Mouse (Mus musculus): ENCODE results near the gene Nlgn1. TPM values are rescaled to one million over a fixed set of nuclear protein-coding genes. Genes with fewer than 3 reads are reported as not detected.

The Nlgn1 gene
- polyA plus RNA-seq, 1 experiment: not detected

- TF ChIP-seq GATA1 (IDR thresholded peaks at IDR 0.05; ENCODE audit: low read length) (no peak), TAL1 (IDR thresholded peaks at IDR 0.05; ENCODE audit: low read length) (no peak)
- Histone ChIP-seq H3K36me3 (ENCODE audit: control insufficient read depth) (no peaks in the 10 kb centered on the region), H3K9me3 (ENCODE audit: control insufficient read depth, low read length) (no peaks in the 10 kb centered on the region), H3K4me1 (ENCODE audit: control insufficient read depth) (no peaks in the 10 kb centered on the region), H3K27me3 (ENCODE audit: control insufficient read depth) (no peaks in the 10 kb centered on the region), H3K4me3 (replicated peaks) (no peak overlapping the region)
Measured at GRCm38 (mm10) chr3:25675069-25675468, 657.2 kb downstream of the Nlgn1 start.

- no peaks in the 10 kb centered on the region for H3K9me3 ChIP-seq (ENCODE audit: control insufficient read depth, low read length)
- no peaks in the 10 kb centered on the region for H3K36me3 ChIP-seq (ENCODE audit: control insufficient read depth)
- no peak for TF ChIP-seq TAL1 (IDR thresholded peaks at IDR 0.05; ENCODE audit: low read length)
- TF ChIP-seq GATA1 (IDR thresholded peaks at IDR 0.05; ENCODE audit: low read length): no peak
- no peaks in the 10 kb centered on the region for H3K27me3 ChIP-seq (ENCODE audit: control insufficient read depth)
- no peaks in the 10 kb centered on the region for H3K4me1 ChIP-seq (ENCODE audit: control insufficient read depth)
- no peak overlapping the region for H3K4me3 ChIP-seq (replicated peaks)
Measured at GRCm38 (mm10) chr3:25673408-25673807, 658.9 kb downstream of the Nlgn1 start.

GRCm38 (mm10) chr3:25672779-25673178, 659.5 kb downstream of the Nlgn1 start:
- no peak overlapping the region for H3K4me3 ChIP-seq (replicated peaks)
- TF ChIP-seq GATA1 (IDR thresholded peaks at IDR 0.05; ENCODE audit: low read length): no peak
- no peak for TF ChIP-seq TAL1 (IDR thresholded peaks at IDR 0.05; ENCODE audit: low read length)
- no peaks in the 10 kb centered on the region for H3K27me3 ChIP-seq (ENCODE audit: control insufficient read depth)
- H3K36me3 ChIP-seq (ENCODE audit: control insufficient read depth): no peaks in the 10 kb centered on the region
- H3K9me3 ChIP-seq (ENCODE audit: control insufficient read depth, low read length): no peaks in the 10 kb centered on the region
- H3K4me1 ChIP-seq (ENCODE audit: control insufficient read depth): no peaks in the 10 kb centered on the region

GRCm38 (mm10) chr3:25663464-25663863, 668.8 kb downstream of the Nlgn1 start:
- 0 out of 2 replicates have a peak, but pooled peaks cover 3% of the 10 kb centered on the region for H3K9me3 ChIP-seq (ENCODE audit: control insufficient read depth, low read length)
- H3K4me1 ChIP-seq (ENCODE audit: control insufficient read depth): no peaks in the 10 kb centered on the region
- H3K4me3 ChIP-seq (replicated peaks): no peak overlapping the region
- H3K27me3 ChIP-seq (ENCODE audit: control insufficient read depth): no peaks in the 10 kb centered on the region
- H3K36me3 ChIP-seq (ENCODE audit: control insufficient read depth): no peaks in the 10 kb centered on the region
- TF ChIP-seq GATA1 (IDR thresholded peaks at IDR 0.05; ENCODE audit: low read length): no peak
- no peak for TF ChIP-seq TAL1 (IDR thresholded peaks at IDR 0.05; ENCODE audit: low read length)

- no peak for TF ChIP-seq GATA1 (IDR thresholded peaks at IDR 0.05; ENCODE audit: low read length)
- no peak for TF ChIP-seq TAL1 (IDR thresholded peaks at IDR 0.05; ENCODE audit: low read length)
- H3K4me1 ChIP-seq (ENCODE audit: control insufficient read depth): no peaks in the 10 kb centered on the region
- peaks cover 4% of the 10 kb centered on the region; the same call in 1 of the 2 replicates for H3K9me3 ChIP-seq (ENCODE audit: control insufficient read depth, low read length)
Measured at GRCm38 (mm10) chr3:25660285-25660684, 672.0 kb downstream of the Nlgn1 start.

GRCm38 (mm10) chr3:25658006-25658405, 674.3 kb downstream of the Nlgn1 start:
- H3K4me1 ChIP-seq (ENCODE audit: control insufficient read depth): no peaks in the 10 kb centered on the region
- H3K9me3 ChIP-seq (ENCODE audit: control insufficient read depth, low read length): peaks cover 4% of the 10 kb centered on the region; the same call in 1 of the 2 replicates
- no peaks in the 10 kb centered on the region for H3K36me3 ChIP-seq (ENCODE audit: control insufficient read depth)
- H3K27me3 ChIP-seq (ENCODE audit: control insufficient read depth): no peaks in the 10 kb centered on the region
- no peak overlapping the region for H3K4me3 ChIP-seq (replicated peaks)
- TF ChIP-seq TAL1 (IDR thresholded peaks at IDR 0.05; ENCODE audit: low read length) (no peak), GATA1 (IDR thresholded peaks at IDR 0.05; ENCODE audit: low read length) (no peak)

More at GRCm38 (mm10) chr3:25660285-25660684, 672.0 kb downstream of the Nlgn1 start:
- Histone ChIP-seq H3K27me3 (ENCODE audit: control insufficient read depth) (no peaks in the 10 kb centered on the region), H3K36me3 (ENCODE audit: control insufficient read depth) (no peaks in the 10 kb centered on the region), H3K4me3 (replicated peaks) (no peak overlapping the region)

- H3K4me1 ChIP-seq (ENCODE audit: control insufficient read depth): no peaks in the 10 kb centered on the region
- no peak overlapping the region for H3K4me3 ChIP-seq (replicated peaks)
- H3K9me3 ChIP-seq (ENCODE audit: control insufficient read depth, low read length): peaks cover 4% of the 10 kb centered on the region; the same call in 1 of the 2 replicates
- no peak for TF ChIP-seq TAL1 (IDR thresholded peaks at IDR 0.05; ENCODE audit: low read length)
- no peak for TF ChIP-seq GATA1 (IDR thresholded peaks at IDR 0.05; ENCODE audit: low read length)
- H3K27me3 ChIP-seq (ENCODE audit: control insufficient read depth): no peaks in the 10 kb centered on the region
- no peaks in the 10 kb centered on the region for H3K36me3 ChIP-seq (ENCODE audit: control insufficient read depth)
Measured at GRCm38 (mm10) chr3:25657074-25657473, 675.2 kb downstream of the Nlgn1 start.

GRCm38 (mm10) chr3:25653010-25653409, 679.2 kb downstream of the Nlgn1 start:
- TF ChIP-seq TAL1 (IDR thresholded peaks at IDR 0.05; ENCODE audit: low read length) (no peak), GATA1 (IDR thresholded peaks at IDR 0.05; ENCODE audit: low read length) (no peak)
- no peaks in the 10 kb centered on the region for H3K27me3 ChIP-seq (ENCODE audit: control insufficient read depth)
- H3K4me1 ChIP-seq (ENCODE audit: control insufficient read depth): no peaks in the 10 kb centered on the region
- peaks cover 2% of the 10 kb centered on the region; the same call in 1 of the 2 replicates for H3K9me3 ChIP-seq (ENCODE audit: control insufficient read depth, low read length)
- H3K4me3 ChIP-seq (replicated peaks): no peak overlapping the region
- H3K36me3 ChIP-seq (ENCODE audit: control insufficient read depth): no peaks in the 10 kb centered on the region

GRCm38 (mm10) chr3:25645895-25646691, 686.2 kb downstream of the Nlgn1 start:
- H3K4me3 ChIP-seq (replicated peaks): no peak overlapping the region
- H3K4me1 ChIP-seq (ENCODE audit: control insufficient read depth): no peaks in the 10 kb centered on the region
- H3K27me3 ChIP-seq (ENCODE audit: control insufficient read depth): no peaks in the 10 kb centered on the region
- no peaks in the 10 kb centered on the region; the same call in 1 of the 2 replicates for H3K9me3 ChIP-seq (ENCODE audit: control insufficient read depth, low read length)
- no peaks in the 10 kb centered on the region for H3K36me3 ChIP-seq (ENCODE audit: control insufficient read depth)
- TF ChIP-seq TAL1 (IDR thresholded peaks at IDR 0.05; ENCODE audit: low read length) (no peak), GATA1 (IDR thresholded peaks at IDR 0.05; ENCODE audit: low read length) (no peak)
